Comparison of ENCODE assay signal across 24 mouse cellular contexts in genomic region chr4:44542101-44542500, GRCm38 (mm10).
"Had no signal": no experiment of that assay in that cellular context is flagged by ENCODE, and none has a peak within 500 bp of the region (broad histone marks: within the 10 kb centered on the region; RNA-seq: fewer than 3 reads in every experiment).

No protein-coding gene starts in this region.

- H3K27ac ChIP-seq: gastrocnemius, adult 2 months; heart, embryonic 10.5 days; hindbrain, embryonic 10.5 days; hindbrain, embryonic 12.5 days; hindbrain, embryonic 14.5 days; kidney, embryonic 15.5 days; kidney, postnatal 0 days; layer of hippocampus, adult 2 months; left cerebral cortex, adult 2 months; limb, embryonic 10.5 days; limb, embryonic 12.5 days had no signal

- H3K4me2 ChIP-seq: heart, embryonic 12.5 days; hindbrain, embryonic 12.5 days; hindbrain, embryonic 14.5 days; kidney, embryonic 15.5 days; limb, embryonic 12.5 days; liver, embryonic 11.5 days had no signal

- H3K27me3 ChIP-seq: hindbrain, embryonic 12.5 days had no signal

- H3K36me3 ChIP-seq: heart, embryonic 10.5 days; heart, embryonic 12.5 days; hindbrain, embryonic 12.5 days; kidney, embryonic 15.5 days; limb, embryonic 10.5 days; limb, embryonic 12.5 days had no signal

- H3K4me1 ChIP-seq: heart, embryonic 10.5 days; heart, embryonic 12.5 days; limb, embryonic 12.5 days had no signal

- H3K9me3 ChIP-seq: heart, embryonic 10.5 days; heart, embryonic 12.5 days; hindbrain, embryonic 10.5 days; hindbrain, embryonic 12.5 days; kidney, embryonic 15.5 days; limb, embryonic 10.5 days; limb, embryonic 12.5 days had no signal

- DNase-seq: gastrocnemius, adult 2 months; gastrocnemius, postnatal 10 days; gastrocnemius, postnatal 25 days; heart, adult 18-20 months; heart, postnatal 10 days; heart, postnatal 4 days; kidney, adult 11 months; kidney, adult 2 months; kidney, adult 9 months; kidney, postnatal 14 days; kidney, postnatal 4 days; liver had no signal

- H3K9ac ChIP-seq: heart, embryonic 12.5 days; hindbrain, embryonic 12.5 days; hindbrain, embryonic 14.5 days; kidney, embryonic 15.5 days; limb, embryonic 12.5 days had no signal

- H3K4me3 ChIP-seq: gastrocnemius, adult 2 months; heart, embryonic 10.5 days; heart, embryonic 12.5 days; hindbrain, embryonic 10.5 days; hindbrain, embryonic 12.5 days; kidney, embryonic 15.5 days; layer of hippocampus, adult 2 months; left cerebral cortex, adult 2 months; limb, embryonic 10.5 days; limb, embryonic 12.5 days had no signal
